Mouse (Mus musculus): ENCODE measurements around the gene Smyd3.

DNA sequence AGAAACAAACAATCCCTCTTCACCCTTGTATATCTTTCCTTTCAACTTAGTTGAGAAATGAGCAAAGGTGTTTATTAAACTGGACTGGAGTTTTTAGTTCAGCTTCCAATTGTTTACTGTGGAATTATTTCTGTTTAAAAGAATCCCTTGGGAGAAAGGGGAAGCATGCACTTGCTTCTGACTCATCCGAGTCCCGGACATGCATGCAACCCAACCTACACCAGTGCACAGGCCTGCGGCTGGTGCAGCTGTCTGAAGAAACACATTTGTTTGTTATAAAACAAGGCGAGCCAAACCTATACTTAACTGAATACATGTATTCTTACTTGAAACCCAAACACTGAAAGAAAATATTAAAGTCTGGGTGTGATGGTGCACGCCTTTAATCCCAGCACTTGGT, 473.7 kb downstream of the Smyd3 start:
- TF ChIP-seq CTCF (IDR thresholded peaks at IDR 0.05; ENCODE audit: insufficient read depth, low read depth, low read length) (no peak), POLR2A (IDR thresholded peaks at IDR 0.05; ENCODE audit: insufficient read depth, low read depth, low read length) (no peak)

Measured in olfactory bulb, adult 2 months (tissue).